Comparison of ENCODE assay signal across 25 mouse cellular contexts in the genomic region with DNA sequence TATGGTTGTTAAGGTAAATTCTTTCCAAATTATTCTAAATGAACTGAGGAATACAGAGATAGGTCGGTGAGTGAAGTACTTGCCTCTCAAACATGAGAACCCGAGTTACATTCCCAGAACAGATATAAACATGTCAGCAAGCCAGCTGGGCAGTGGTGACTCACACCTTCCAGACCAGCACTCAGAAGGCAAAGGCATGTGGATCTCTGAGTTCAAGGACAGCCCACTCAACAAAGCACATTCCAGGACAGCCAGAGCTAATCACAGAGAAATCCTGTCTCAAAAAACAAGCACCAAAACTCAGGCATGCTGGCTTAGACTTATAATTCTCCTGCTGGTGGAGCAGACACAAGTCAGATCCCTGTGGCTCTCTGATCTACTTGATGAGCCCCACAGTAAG. TPM values are rescaled to one million over a fixed set of nuclear protein-coding genes. Genes with fewer than 3 reads are reported as not detected.
DNase-seq lines count a peak whose midpoint lies in the region; ATAC-seq and TF ChIP-seq lines count a peak whose summit lies in the region.
"Had no signal": no experiment of that assay in that cellular context is flagged by ENCODE, and none has a peak within 500 bp of the region (broad histone marks: within the 10 kb centered on the region; RNA-seq: fewer than 3 reads in every experiment).

No protein-coding gene starts in this region.

- POLR2A ChIA-PET in Patski (lab: Charles Lee), result no interaction called here

- no peak for TF ChIP-seq EP300 in lung, postnatal 0 days (IDR thresholded peaks at IDR 0.05)

- no peak for ATAC-seq in heart, embryonic 12.5 days (ENCODE audit: insufficient number of reproducible peaks, low FRiP score)
- peak; percentile 57 for ATAC-seq in lung, postnatal 0 days
- peak; percentile 51 for ATAC-seq in Patski
- ATAC-seq in hindbrain, embryonic 16.5 days, result no peak
- ATAC-seq in kidney, embryonic 15.5 days (replicated peaks; ENCODE audit: low FRiP score), result no peak
- ATAC-seq: forebrain, embryonic 15.5 days; intestine, embryonic 16.5 days had no signal

- no peaks in the 10 kb centered on the region for H3K36me3 ChIP-seq in heart, embryonic 12.5 days
- no peaks in the 10 kb centered on the region for H3K36me3 ChIP-seq in lung, postnatal 0 days (ENCODE audit: insufficient read depth, low read length)
- H3K36me3 ChIP-seq in hindbrain, embryonic 16.5 days (ENCODE audit: control insufficient read depth, insufficient read depth, low read length), result no peaks in the 10 kb centered on the region
- no peaks in the 10 kb centered on the region for H3K36me3 ChIP-seq in kidney, embryonic 15.5 days
- H3K36me3 ChIP-seq: embryonic facial prominence, embryonic 13.5 days; forebrain, embryonic 15.5 days; hindbrain, embryonic 15.5 days; limb, embryonic 15.5 days; liver, embryonic 15.5 days; midbrain, embryonic 10.5 days; stomach, embryonic 15.5 days had no signal

- TF ChIP-seq CTCF in lung, postnatal 0 days (IDR thresholded peaks at IDR 0.05), result no peak
- no peak for TF ChIP-seq CTCF in lung, adult 2 months (IDR thresholded peaks at IDR 0.05; ENCODE audit: insufficient read depth, low read length)
- TF ChIP-seq CTCF in Patski (IDR thresholded peaks at IDR 0.05), result no peak

- H3K4me3 ChIP-seq in heart, embryonic 12.5 days, result no peak overlapping the region
- H3K4me3 ChIP-seq in lung, postnatal 0 days (ENCODE audit: low read depth, low read length), result no peak overlapping the region
- no peak overlapping the region for H3K4me3 ChIP-seq in lung, adult 2 months (replicated peaks; ENCODE audit: extremely low read depth, low read depth, low read length)
- no peak overlapping the region for H3K4me3 ChIP-seq in hindbrain, embryonic 16.5 days (ENCODE audit: low read length)
- H3K4me3 ChIP-seq in kidney, embryonic 15.5 days (replicated peaks), result no peak overlapping the region
- H3K4me3 ChIP-seq: embryonic facial prominence, embryonic 13.5 days; forebrain, embryonic 15.5 days; hindbrain, embryonic 15.5 days; layer of hippocampus, adult 2 months; limb, embryonic 15.5 days; liver, embryonic 15.5 days; midbrain, embryonic 10.5 days; stomach, embryonic 15.5 days had no signal

- H3K9ac ChIP-seq in heart, embryonic 12.5 days, result no peak overlapping the region
- H3K9ac ChIP-seq in lung, postnatal 0 days (replicated peaks; ENCODE audit: low read depth), result no peak overlapping the region
- H3K9ac ChIP-seq in hindbrain, embryonic 16.5 days (ENCODE audit: low read depth, low read length), result no peak overlapping the region
- no peak overlapping the region for H3K9ac ChIP-seq in kidney, embryonic 15.5 days
- H3K9ac ChIP-seq: embryonic facial prominence, embryonic 13.5 days; forebrain, embryonic 15.5 days; hindbrain, embryonic 15.5 days; limb, embryonic 15.5 days; liver, embryonic 15.5 days; stomach, embryonic 15.5 days had no signal

- no peak for TF ChIP-seq POLR2A in lung, adult 2 months (IDR thresholded peaks at IDR 0.05; ENCODE audit: borderline replicate concordance, extremely low read depth, low read depth, low read length)

- H3K4me1 ChIP-seq in heart, embryonic 12.5 days (replicated peaks), result no peaks in the 10 kb centered on the region; the same call in 1 of the 2 replicates
- no peaks in the 10 kb centered on the region for H3K4me1 ChIP-seq in lung, postnatal 0 days (ENCODE audit: insufficient read depth, low read depth, low read length)
- H3K4me1 ChIP-seq in lung, adult 2 months (ENCODE audit: control insufficient read depth, insufficient read depth, low read length), result no peaks in the 10 kb centered on the region; the same call in 1 of the 2 replicates
- no peaks in the 10 kb centered on the region for H3K4me1 ChIP-seq in hindbrain, embryonic 16.5 days (ENCODE audit: control insufficient read depth, insufficient read depth, low read depth, low read length)
- H3K4me1 ChIP-seq in kidney, embryonic 15.5 days, result no peaks in the 10 kb centered on the region
- H3K4me1 ChIP-seq: forebrain, embryonic 15.5 days; stomach, embryonic 15.5 days had no signal

- no peaks in the 10 kb centered on the region for H3K9me3 ChIP-seq in heart, embryonic 12.5 days (replicated peaks)
- H3K9me3 ChIP-seq in lung, postnatal 0 days (ENCODE audit: low read length), result no peaks in the 10 kb centered on the region
- no peaks in the 10 kb centered on the region for H3K9me3 ChIP-seq in hindbrain, embryonic 16.5 days (ENCODE audit: control insufficient read depth, low read length)
- H3K9me3 ChIP-seq in kidney, embryonic 15.5 days (replicated peaks), result no peaks in the 10 kb centered on the region
- H3K9me3 ChIP-seq: embryonic facial prominence, embryonic 13.5 days; forebrain, embryonic 15.5 days; hindbrain, embryonic 15.5 days; limb, embryonic 15.5 days; liver, embryonic 15.5 days; midbrain, embryonic 10.5 days; stomach, embryonic 15.5 days had no signal

- WGBS in heart, embryonic 12.5 days, result 27% methylated on average over 2 of the region's 2 CpGs
- 19% methylated on average over 2 of the region's 2 CpGs for WGBS in lung, postnatal 0 days
- WGBS in lung, adult 2 months, result 35% methylated on average over 2 of the region's 2 CpGs
- WGBS in hindbrain, embryonic 16.5 days, result 85% methylated on average over 2 of the region's 2 CpGs
- WGBS in kidney, embryonic 15.5 days, result 60% methylated on average over 2 of the region's 2 CpGs

- H3K27ac ChIP-seq in heart, embryonic 12.5 days (ENCODE audit: poor library complexity, severe bottlenecking), result 0 out of 2 replicates have a peak overlapping the region, but pooled peaks have one; percentile 62
- no peak overlapping the region for H3K27ac ChIP-seq in lung, postnatal 0 days (ENCODE audit: low read length)
- no peak overlapping the region for H3K27ac ChIP-seq in hindbrain, embryonic 16.5 days (ENCODE audit: low read depth, low read length)
- no peak overlapping the region for H3K27ac ChIP-seq in kidney, embryonic 15.5 days
- H3K27ac ChIP-seq: embryonic facial prominence, embryonic 13.5 days; forebrain, embryonic 15.5 days; hindbrain, embryonic 15.5 days; layer of hippocampus, adult 2 months; limb, embryonic 15.5 days; liver, embryonic 15.5 days; macrophage; midbrain, embryonic 10.5 days; stomach, embryonic 15.5 days had no signal

- no peaks in the 10 kb centered on the region for H3K27me3 ChIP-seq in heart, embryonic 12.5 days (replicated peaks)
- H3K27me3 ChIP-seq in lung, postnatal 0 days (replicated peaks; ENCODE audit: insufficient read depth, low read length), result no peaks in the 10 kb centered on the region
- H3K27me3 ChIP-seq in Patski, result peaks cover 24% of the 10 kb centered on the region
- H3K27me3 ChIP-seq in hindbrain, embryonic 16.5 days (replicated peaks; ENCODE audit: control insufficient read depth, insufficient read depth, low read length), result no peaks in the 10 kb centered on the region
- H3K27me3 ChIP-seq in kidney, embryonic 15.5 days, result 0 out of 2 replicates have a peak, but pooled peaks cover 18% of the 10 kb centered on the region
- H3K27me3 ChIP-seq: forebrain, embryonic 15.5 days; hindbrain, embryonic 15.5 days; liver, embryonic 15.5 days; stomach, embryonic 15.5 days had no signal

- no peak overlapping the region for H3K4me2 ChIP-seq in heart, embryonic 12.5 days
- H3K4me2 ChIP-seq in lung, postnatal 0 days (replicated peaks; ENCODE audit: low read depth, low read length), result no peak overlapping the region
- H3K4me2 ChIP-seq in hindbrain, embryonic 16.5 days (ENCODE audit: low read length), result no peak overlapping the region
- H3K4me2 ChIP-seq in kidney, embryonic 15.5 days, result no peak overlapping the region
- H3K4me2 ChIP-seq: embryonic facial prominence, embryonic 13.5 days; forebrain, embryonic 15.5 days; hindbrain, embryonic 15.5 days; limb, embryonic 15.5 days; liver, embryonic 15.5 days; stomach, embryonic 15.5 days had no signal

- CTCF ChIA-PET in Patski (lab: Charles Lee), result no interaction called here

- in situ Hi-C loops in Patski (cut with MboI; ENCODE audit: low pct_unique_long_range_greater_than_20kb), result no loop called here

- no peak for DNase-seq in heart, adult 11 months
- DNase-seq in lung, postnatal 0 days (ENCODE audit: low spot score), result no peak
- DNase-seq in lung, adult 2 months, result no peak
- no peak for DNase-seq in Patski (ENCODE audit: low read depth, low spot score)
- DNase-seq in lung, postnatal 36 days, result peak; percentile 13
- DNase-seq: cerebellum, adult 11 months; cerebellum, postnatal 10 days; gastrocnemius, postnatal 14 days; heart, postnatal 14 days; kidney, postnatal 14 days; right cerebral cortex, postnatal 25 days; thymus, adult 2 months had no signal

RNA-seq across cellular contexts. Expression of gene Pdk3, which starts 6.2 kb away (rescaled TPM):
- polyA plus RNA-seq in heart, embryonic 12.5 days (2016; fragmentation: Nextera tagmentation; extraction: Ambion mirVana), result 162 and 167 TPM in 2 replicates
- 29.8 and 30.1 TPM in 2 replicates for polyA plus RNA-seq in lung, postnatal 0 days (2015; fragmentation: Nextera tagmentation; extraction: Ambion mirVana)
- polyA plus RNA-seq in lung, adult 2 months (2012; rRNA removed), result 12.9 and 15.2 TPM in 2 replicates
- polyA plus RNA-seq in Patski (2021), result 38.7 TPM
- 23.4 and 24.7 TPM in 2 replicates for polyA plus RNA-seq in hindbrain, embryonic 16.5 days (2015; fragmentation: Nextera tagmentation; extraction: Ambion mirVana)
- 64.1 and 70.4 TPM in 2 replicates for polyA plus RNA-seq in kidney, embryonic 15.5 days (2015; fragmentation: Nextera tagmentation; extraction: Ambion mirVana)

Comparison
In these comparisons a context has a peak if more than half of its experiments do, and no peak if none do; other contexts are left out.
1. ATAC-seq: peak in lung, postnatal 0 days (single experiment) and Patski (single experiment); none in heart, embryonic 12.5 days (single experiment), hindbrain, embryonic 16.5 days (single experiment) and kidney, embryonic 15.5 days (single experiment).